Mouse (Mus musculus) hindbrain, embryonic 15.5 days (tissue): ENCODE measurements around the gene Dct. TPM values are rescaled to one million over a fixed set of nuclear protein-coding genes. Genes with fewer than 3 reads are reported as not detected.

Experiments used
- ATAC-seq: fragments of 200-750 bp; cut with Nextera tagmentation; 2 replicates; pipeline ENCODE4 v1.8.0; 2017; ENCODE audit warnings: low read depth, moderate number of reproducible peaks, moderate TSS enrichment; ENCODE audit not compliant: low FRiP score
- H3K27ac ChIP-seq: fragments of 300-500 bp; sonication (generic); replicated peaks from 2 replicates; pipeline ENCODE4 v1.5.1; 2015; ENCODE audit warnings: mild to moderate bottlenecking, inconsistent platforms
- H3K27me3 ChIP-seq: fragments of 300-500 bp; sonication (generic); 2 replicates; pipeline ENCODE4 v1.6.1; 2015; ENCODE audit warnings: control low read depth, inconsistent platforms
- H3K36me3 ChIP-seq: fragments of 300-500 bp; sonication (generic); 2 replicates; pipeline ENCODE4 v1.6.1; 2015; ENCODE audit warnings: control low read depth, inconsistent platforms
- H3K4me1 ChIP-seq: fragments of 300-500 bp; sonication (generic); replicated peaks from 2 replicates; pipeline ENCODE4 v1.6.1; 2015; ENCODE audit warnings: control low read depth, inconsistent platforms
- H3K4me2 ChIP-seq: fragments of 300-500 bp; sonication (generic); 2 replicates; pipeline ENCODE4 v1.6.1; 2015; ENCODE audit warnings: moderate library complexity, mild to moderate bottlenecking, inconsistent platforms
- H3K4me3 ChIP-seq: fragments of 300-500 bp; sonication (generic); 2 replicates; pipeline ENCODE4 v1.5.1; 2015; ENCODE audit warnings: mild to moderate bottlenecking, inconsistent platforms
- H3K9ac ChIP-seq: fragments of 300-500 bp; sonication (generic); 2 replicates; pipeline ENCODE4 v1.6.1; 2015; ENCODE audit warnings: inconsistent platforms
- H3K9me3 ChIP-seq: fragments of 300-500 bp; sonication (generic); 2 replicates; pipeline ENCODE4 v1.6.1; 2016; ENCODE audit warnings: control low read depth, inconsistent platforms
- WGBS: fragments of 180-500 bp; shearing (Covaris S2); methylation state at CpG from one replicate; pipeline ENCODE4 v1.1.7; 2015; 5-methylcytosine and 5-hydroxymethylcytosine counted together
- polyA plus RNA-seq: library from polyadenylated mRNA; unstranded; fragments of >200 nt; fragmentation: Nextera tagmentation; extraction: Ambion mirVana; gene quantifications from 2 replicates; pipeline ENCODE4 v1.2.1, GENCODE M21; 2015

The Dct gene
- polyA plus RNA-seq, 1 experiment from 2014 or later: 1.1 TPM

- H3K4me2 ChIP-seq: no peak overlapping the region
- H3K4me1 ChIP-seq: no peaks in the 10 kb centered on the region
- H3K9ac ChIP-seq: no peak overlapping the region
- no peak overlapping the region for H3K27ac ChIP-seq
- no peak for ATAC-seq
- no peaks in the 10 kb centered on the region for H3K9me3 ChIP-seq
- H3K27me3 ChIP-seq: no peaks in the 10 kb centered on the region
- H3K4me3 ChIP-seq: no peak overlapping the region
- no peaks in the 10 kb centered on the region for H3K36me3 ChIP-seq
- WGBS: 65% methylated on average over 7 of the region's 7 CpGs
Observed at GRCm38 (mm10) chr14:118040550-118041250, 11.3 kb downstream of the Dct start.

DNA sequence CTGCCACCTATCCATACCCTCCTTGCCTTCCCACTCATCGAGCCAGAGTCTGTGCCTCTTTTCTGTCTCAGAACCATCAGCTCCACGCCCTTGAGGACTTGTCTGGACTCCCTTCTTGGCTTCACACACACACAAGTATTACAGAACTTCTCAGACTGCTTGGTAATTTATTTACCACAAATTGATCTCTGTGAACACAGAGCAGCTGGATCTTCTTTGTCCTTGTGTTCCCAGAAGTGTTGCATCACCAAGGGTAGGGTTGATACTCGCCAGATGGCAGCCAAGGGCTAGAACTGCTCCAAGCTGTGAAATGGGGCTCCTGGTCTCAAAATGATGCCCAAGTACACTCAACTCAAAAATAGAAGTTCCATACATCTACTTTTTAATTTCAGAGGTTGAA lies 13.0 kb downstream of the Dct start:
- Histone ChIP-seq H3K27ac (no peak overlapping the region), H3K4me1 (no peaks in the 10 kb centered on the region), H3K36me3 (no peaks in the 10 kb centered on the region), H3K9me3 (no peaks in the 10 kb centered on the region), H3K27me3 (no peaks in the 10 kb centered on the region), H3K4me2 (no peak overlapping the region), H3K9ac (no peak overlapping the region), H3K4me3 (no peak overlapping the region)
- no peak for ATAC-seq
- WGBS: 86% methylated on average over 3 of the region's 3 CpGs

GRCm38 (mm10) chr14:118027564-118027963 lies 24.5 kb downstream of the Dct start:
- WGBS: 95% methylated on average over 3 of the region's 3 CpGs
- Histone ChIP-seq H3K9ac (no peak overlapping the region), H3K9me3 (peaks cover 14% of the 10 kb centered on the region; the same call in 1 of the 2 replicates), H3K27ac (no peak overlapping the region), H3K4me2 (no peak overlapping the region), H3K27me3 (no peaks in the 10 kb centered on the region), H3K36me3 (no peaks in the 10 kb centered on the region), H3K4me3 (no peak overlapping the region), H3K4me1 (no peaks in the 10 kb centered on the region)
- no peak for ATAC-seq

DNA sequence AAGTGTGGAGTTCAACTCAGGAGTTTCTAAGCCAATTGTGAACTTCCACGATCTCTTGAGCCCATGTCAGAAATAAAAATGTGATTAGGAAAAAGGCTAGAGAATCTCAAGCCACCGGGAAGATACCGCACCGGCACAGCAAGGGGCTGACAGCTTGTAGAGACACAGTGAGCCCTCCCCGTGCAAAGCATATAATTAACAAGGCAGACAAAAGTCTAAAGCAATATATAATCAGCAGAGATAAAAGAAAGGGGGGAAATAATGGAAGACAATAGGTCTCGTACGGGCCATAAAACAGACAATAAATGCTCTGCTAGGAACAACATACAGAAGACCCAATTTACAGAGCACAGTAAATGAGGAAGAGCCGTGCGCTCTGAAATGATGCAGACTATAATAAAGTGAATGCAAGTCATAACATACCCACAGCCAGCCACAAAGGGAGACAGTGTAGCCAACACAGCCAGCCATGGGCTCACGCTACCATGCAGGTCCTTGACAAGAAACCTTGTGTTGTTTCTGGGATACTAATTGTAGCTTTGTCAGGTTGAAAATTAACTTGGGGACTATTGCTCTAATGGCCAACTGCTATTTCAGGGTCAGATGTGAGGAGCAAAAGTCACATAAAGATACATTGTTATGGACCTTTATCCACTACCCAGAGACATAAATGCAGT lies 30.0 kb downstream of the Dct start:
- H3K4me3 ChIP-seq: no peak overlapping the region
- WGBS: 35% methylated on average over 10 of the region's 10 CpGs
- 0 out of 2 replicates have a peak, but pooled peaks cover 4% of the 10 kb centered on the region for H3K4me1 ChIP-seq
- no peak overlapping the region for H3K9ac ChIP-seq
- no peaks in the 10 kb centered on the region for H3K9me3 ChIP-seq
- H3K36me3 ChIP-seq: no peaks in the 10 kb centered on the region
- H3K4me2 ChIP-seq: 0 out of 2 replicates have a peak overlapping the region, but pooled peaks have one; percentile 16
- no peak overlapping the region for H3K27ac ChIP-seq
- ATAC-seq: no peak
- no peaks in the 10 kb centered on the region for H3K27me3 ChIP-seq

- 83% methylated on average over 5 of the region's 5 CpGs for WGBS
Observed at GRCm38 (mm10) chr14:118019314-118019713, 32.7 kb downstream of the Dct start.

GRCm38 (mm10) chr14:118013237-118013636 lies 38.8 kb downstream of the Dct start:
- Histone ChIP-seq H3K9ac (no peak overlapping the region), H3K4me2 (no peak overlapping the region), H3K36me3 (no peaks in the 10 kb centered on the region), H3K27me3 (no peaks in the 10 kb centered on the region), H3K4me1 (no peaks in the 10 kb centered on the region), H3K4me3 (no peak overlapping the region), H3K27ac (no peak overlapping the region), H3K9me3 (no peaks in the 10 kb centered on the region)
- ATAC-seq: no peak
- WGBS: 67% methylated on average over 8 of the region's 8 CpGs

More at GRCm38 (mm10) chr14:118019314-118019713, 32.7 kb downstream of the Dct start:
- H3K4me2 ChIP-seq: no peak overlapping the region
- H3K4me3 ChIP-seq: no peak overlapping the region
- no peak overlapping the region for H3K27ac ChIP-seq
- 0 out of 2 replicates have a peak, but pooled peaks cover 4% of the 10 kb centered on the region for H3K4me1 ChIP-seq
- no peaks in the 10 kb centered on the region for H3K9me3 ChIP-seq
- ATAC-seq: no peak
- no peak overlapping the region for H3K9ac ChIP-seq
- no peaks in the 10 kb centered on the region for H3K36me3 ChIP-seq
- H3K27me3 ChIP-seq: no peaks in the 10 kb centered on the region

- H3K4me3 ChIP-seq: no peak overlapping the region
- WGBS: 84% methylated on average over 9 of the region's 9 CpGs
- no peaks in the 10 kb centered on the region for H3K27me3 ChIP-seq
- no peak overlapping the region for H3K4me2 ChIP-seq
- H3K27ac ChIP-seq: no peak overlapping the region
- H3K4me1 ChIP-seq: no peaks in the 10 kb centered on the region
- H3K9me3 ChIP-seq: no peaks in the 10 kb centered on the region
- H3K9ac ChIP-seq: no peak overlapping the region
- no peak for ATAC-seq
- no peaks in the 10 kb centered on the region for H3K36me3 ChIP-seq
Observed at GRCm38 (mm10) chr14:118009541-118009940, 42.5 kb downstream of the Dct start.

- H3K9ac ChIP-seq: no peak overlapping the region
- no peak overlapping the region for H3K4me2 ChIP-seq
- peaks cover 17% of the 10 kb centered on the region for H3K4me1 ChIP-seq
- no peaks in the 10 kb centered on the region for H3K27me3 ChIP-seq
- H3K27ac ChIP-seq: no peak overlapping the region
- H3K36me3 ChIP-seq: no peaks in the 10 kb centered on the region
- H3K9me3 ChIP-seq: no peaks in the 10 kb centered on the region
- ATAC-seq: 0 out of 2 replicates have a peak, but pooled peaks have one; percentile 49
- no peak overlapping the region for H3K4me3 ChIP-seq
- WGBS: 14% methylated on average over 5 of the region's 5 CpGs
Observed at GRCm38 (mm10) chr14:118005697-118006096, 46.3 kb downstream of the Dct start.

DNA sequence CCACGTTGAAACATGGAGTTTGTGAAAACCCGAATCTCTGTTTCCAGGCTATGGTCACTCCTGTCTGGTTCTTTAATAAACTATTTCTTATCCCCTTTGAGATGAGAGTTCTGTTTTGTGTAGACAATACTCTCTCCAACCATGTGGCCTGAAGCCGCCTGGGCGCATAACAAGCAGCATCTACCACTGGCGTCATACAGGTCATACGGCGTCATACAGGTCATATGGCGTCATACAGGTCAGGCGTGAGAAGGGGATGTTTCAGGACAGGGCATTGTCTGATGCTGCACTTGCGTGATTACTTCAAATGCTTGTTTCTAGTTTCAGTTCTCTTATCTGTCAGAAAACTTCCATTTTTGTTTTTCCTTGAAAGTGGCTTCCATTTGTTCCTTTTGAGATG lies 47.6 kb downstream of the Dct start:
- no peaks in the 10 kb centered on the region for H3K9me3 ChIP-seq
- no peak for ATAC-seq
- no peaks in the 10 kb centered on the region for H3K27me3 ChIP-seq
- H3K4me1 ChIP-seq: peaks cover 17% of the 10 kb centered on the region
- H3K4me2 ChIP-seq: no peak overlapping the region
- H3K4me3 ChIP-seq: no peak overlapping the region
- no peaks in the 10 kb centered on the region for H3K36me3 ChIP-seq
- 91% methylated on average over 10 of the region's 10 CpGs for WGBS
- no peak overlapping the region for H3K9ac ChIP-seq
- no peak overlapping the region for H3K27ac ChIP-seq

GRCm38 (mm10) chr14:117993845-117994244 lies 58.2 kb downstream of the Dct start:
- no peak for ATAC-seq
- H3K4me2 ChIP-seq: no peak overlapping the region
- H3K27ac ChIP-seq: no peak overlapping the region
- WGBS: 92% methylated on average over 6 of the region's 6 CpGs
- no peaks in the 10 kb centered on the region for H3K4me1 ChIP-seq
- H3K9me3 ChIP-seq: no peaks in the 10 kb centered on the region
- H3K27me3 ChIP-seq: no peaks in the 10 kb centered on the region
- H3K36me3 ChIP-seq: no peaks in the 10 kb centered on the region
- H3K9ac ChIP-seq: no peak overlapping the region
- H3K4me3 ChIP-seq: no peak overlapping the region

- no peak overlapping the region for H3K27ac ChIP-seq
- 73% methylated on average over 8 of the region's 8 CpGs for WGBS
- no peaks in the 10 kb centered on the region for H3K36me3 ChIP-seq
- H3K27me3 ChIP-seq: no peaks in the 10 kb centered on the region
- no peak for ATAC-seq
- H3K9me3 ChIP-seq: no peaks in the 10 kb centered on the region
- H3K9ac ChIP-seq: no peak overlapping the region
- H3K4me1 ChIP-seq: no peaks in the 10 kb centered on the region
- no peak overlapping the region for H3K4me2 ChIP-seq
- H3K4me3 ChIP-seq: no peak overlapping the region
Observed at GRCm38 (mm10) chr14:117992600-117993256, 59.3 kb downstream of the Dct start.

DNA sequence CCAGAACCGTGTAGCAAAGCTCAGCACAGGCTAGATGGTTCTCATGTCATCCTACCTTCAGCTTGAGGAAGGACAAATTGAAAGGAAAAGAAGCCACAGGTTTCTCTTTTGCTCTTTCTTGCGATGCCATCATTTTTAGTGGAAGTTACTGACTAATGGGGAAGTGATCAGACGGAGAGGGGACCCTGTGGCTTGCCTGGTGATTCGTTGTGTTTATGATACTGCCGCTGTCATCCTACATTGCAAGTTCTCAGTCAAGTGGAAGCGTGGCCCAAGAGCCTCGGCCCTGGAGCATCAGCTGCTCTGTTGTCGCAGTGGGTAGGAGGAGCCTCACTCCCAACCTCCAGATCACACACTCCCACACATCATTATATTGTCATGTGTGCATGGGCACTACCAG lies 61.8 kb downstream of the Dct start:
- no peaks in the 10 kb centered on the region for H3K4me1 ChIP-seq
- ATAC-seq: no peak
- H3K27ac ChIP-seq: no peak overlapping the region
- H3K36me3 ChIP-seq: no peaks in the 10 kb centered on the region
- H3K4me2 ChIP-seq: no peak overlapping the region
- no peak overlapping the region for H3K4me3 ChIP-seq
- 82% methylated on average over 8 of the region's 8 CpGs for WGBS
- H3K27me3 ChIP-seq: no peaks in the 10 kb centered on the region
- H3K9me3 ChIP-seq: no peaks in the 10 kb centered on the region
- no peak overlapping the region for H3K9ac ChIP-seq
